Mouse (Mus musculus): Measurements from ENCODE around the gene Gadd45gip1. TPM values are rescaled to one million over a fixed set of nuclear protein-coding genes. Genes with fewer than 3 reads are reported as not detected.

Gene Gadd45gip1
- polyA plus RNA-seq, 1 experiment, result 24.2 TPM

GRCm38 (mm10) chr8:84838513-84838912, 7.2 kb downstream of the Gadd45gip1 start:
- H3K36me3 ChIP-seq (ENCODE audit: control insufficient read depth, insufficient read depth, low read length), result peaks cover 10% of the 10 kb centered on the region
- TF ChIP-seq CTCF (conservative IDR thresholded peaks at IDR 0.05; ENCODE audit: insufficient read depth, insufficient read length, low read depth, low read length) (no peak), POLR2A (IDR thresholded peaks at IDR 0.05; ENCODE audit: low read depth, low read length) (no peak)
- DNase-seq, result no peak
- H3K27ac ChIP-seq (ENCODE audit: insufficient read depth, low read depth, low read length), result no peak overlapping the region
- WGBS, result 84% methylated on average over 5 of the region's 5 CpGs
- H3K27me3 ChIP-seq (replicated peaks; ENCODE audit: control insufficient read depth, insufficient read depth, low read length), result no peaks in the 10 kb centered on the region
- peaks cover under 1% of the 10 kb centered on the region; the same call in 1 of the 2 replicates for H3K4me1 ChIP-seq (ENCODE audit: control insufficient read depth, insufficient read depth, low read length)
- no peak overlapping the region for H3K4me3 ChIP-seq (ENCODE audit: insufficient read depth, low read depth, low read length)

- peaks cover 11% of the 10 kb centered on the region for H3K36me3 ChIP-seq (ENCODE audit: control insufficient read depth, insufficient read depth, low read length)
- H3K4me3 ChIP-seq (ENCODE audit: insufficient read depth, low read depth, low read length), result no peak overlapping the region
- no peaks in the 10 kb centered on the region for H3K27me3 ChIP-seq (replicated peaks; ENCODE audit: control insufficient read depth, insufficient read depth, low read length)
- H3K27ac ChIP-seq (ENCODE audit: insufficient read depth, low read depth, low read length), result no peak overlapping the region
- no peaks in the 10 kb centered on the region; the same call in 1 of the 2 replicates for H3K4me1 ChIP-seq (ENCODE audit: control insufficient read depth, insufficient read depth, low read length)
- WGBS, result 74% methylated on average over 2 of the region's 2 CpGs
- TF ChIP-seq CTCF (conservative IDR thresholded peaks at IDR 0.05; ENCODE audit: insufficient read depth, insufficient read length, low read depth, low read length) (no peak), POLR2A (IDR thresholded peaks at IDR 0.05; ENCODE audit: low read depth, low read length) (no peak)
- no peak for DNase-seq
Measured at GRCm38 (mm10) chr8:84839411-84839810, 8.1 kb downstream of the Gadd45gip1 start.

GRCm38 (mm10) chr8:84839875-84840247, 8.5 kb downstream of the Gadd45gip1 start:
- Histone ChIP-seq H3K4me1 (ENCODE audit: control insufficient read depth, insufficient read depth, low read length) (peaks cover 4% of the 10 kb centered on the region; the same call in 1 of the 2 replicates), H3K36me3 (ENCODE audit: control insufficient read depth, insufficient read depth, low read length) (peaks cover 11% of the 10 kb centered on the region), H3K27me3 (replicated peaks; ENCODE audit: control insufficient read depth, insufficient read depth, low read length) (no peaks in the 10 kb centered on the region), H3K4me3 (ENCODE audit: insufficient read depth, low read depth, low read length) (peak overlapping the region; percentile 84), H3K27ac (ENCODE audit: insufficient read depth, low read depth, low read length) (no peak overlapping the region)
- TF ChIP-seq CTCF (conservative IDR thresholded peaks at IDR 0.05; ENCODE audit: insufficient read depth, insufficient read length, low read depth, low read length), result no peak
- no peak for TF ChIP-seq POLR2A (IDR thresholded peaks at IDR 0.05; ENCODE audit: low read depth, low read length)
- WGBS, result under 1% methylated on average over 7 of the region's 7 CpGs
- no peak for DNase-seq

GRCm38 (mm10) chr8:84840248-84840999, 9.1 kb downstream of the Gadd45gip1 start, which contains the start of gene Rad23a:
TSS of gene Rad23a (minus strand) at chr8:84840665.
- no peak within 1 kb of the TSS for H3K27ac ChIP-seq (ENCODE audit: insufficient read depth, low read depth, low read length)
- no peaks in the 10 kb centered on the region for H3K27me3 ChIP-seq (replicated peaks; ENCODE audit: control insufficient read depth, insufficient read depth, low read length)
- peak; percentile 95 for DNase-seq
- peak within 1 kb of the TSS; percentile 84 for H3K4me3 ChIP-seq (ENCODE audit: insufficient read depth, low read depth, low read length)
- peaks cover 13% of the 10 kb centered on the region for H3K36me3 ChIP-seq (ENCODE audit: control insufficient read depth, insufficient read depth, low read length)
- 1% methylated on average over 55 of the region's 55 CpGs for WGBS
- H3K4me1 ChIP-seq (ENCODE audit: control insufficient read depth, insufficient read depth, low read length), result peaks cover 5% of the 10 kb centered on the region; the same call in 1 of the 2 replicates
- peak; percentile 61 for TF ChIP-seq POLR2A (IDR thresholded peaks at IDR 0.05; ENCODE audit: low read depth, low read length)
- TF ChIP-seq CTCF (conservative IDR thresholded peaks at IDR 0.05; ENCODE audit: insufficient read depth, insufficient read length, low read depth, low read length), result no peak

- Histone ChIP-seq H3K27ac (ENCODE audit: insufficient read depth, low read depth, low read length) (no peak overlapping the region), H3K4me3 (ENCODE audit: insufficient read depth, low read depth, low read length) (no peak overlapping the region), H3K4me1 (ENCODE audit: control insufficient read depth, insufficient read depth, low read length) (peaks cover 5% of the 10 kb centered on the region; the same call in 1 of the 2 replicates), H3K36me3 (ENCODE audit: control insufficient read depth, insufficient read depth, low read length) (peaks cover 13% of the 10 kb centered on the region), H3K27me3 (replicated peaks; ENCODE audit: control insufficient read depth, insufficient read depth, low read length) (no peaks in the 10 kb centered on the region)
- no peak for DNase-seq
- 75% methylated on average over 1 of the region's 1 CpGs for WGBS
- TF ChIP-seq CTCF (conservative IDR thresholded peaks at IDR 0.05; ENCODE audit: insufficient read depth, insufficient read length, low read depth, low read length), result no peak
- TF ChIP-seq POLR2A (IDR thresholded peaks at IDR 0.05; ENCODE audit: low read depth, low read length), result no peak
Measured at GRCm38 (mm10) chr8:84841514-84841913, 10.2 kb downstream of the Gadd45gip1 start.

DNA sequence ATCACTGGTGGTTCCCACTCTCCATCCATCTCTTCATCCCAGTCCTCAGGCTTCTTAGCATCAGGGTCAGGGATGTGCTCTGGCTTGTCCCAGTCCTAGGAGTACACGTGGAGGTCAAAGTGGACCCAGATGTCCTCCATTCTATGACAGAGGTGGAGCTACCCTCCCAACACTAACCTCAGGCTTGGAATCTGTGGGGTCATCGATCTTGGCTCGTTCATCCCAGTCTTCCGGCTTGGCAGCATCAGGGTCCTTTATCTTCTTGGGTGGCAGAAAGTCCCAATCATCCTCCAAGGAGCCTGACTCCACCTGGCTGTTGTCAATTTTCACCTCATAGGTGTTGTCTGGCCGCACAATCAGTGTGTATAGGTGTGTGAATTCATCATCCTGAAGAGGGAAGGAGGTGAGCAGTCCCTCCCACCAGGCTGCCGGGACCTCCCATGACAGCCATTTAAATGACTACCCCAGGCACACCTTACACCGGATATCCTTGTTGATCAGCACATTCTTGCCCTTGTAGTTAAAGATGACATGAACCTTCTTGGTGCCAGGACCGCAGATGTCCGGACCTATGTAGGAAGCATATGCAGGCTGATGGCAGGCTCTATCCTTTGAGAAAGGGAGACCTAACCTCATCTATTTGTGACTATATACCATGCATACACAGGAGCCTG, 13.2 kb downstream of the Gadd45gip1 start:
- Histone ChIP-seq H3K4me3 (ENCODE audit: insufficient read depth, low read depth, low read length) (no peak overlapping the region; the same call in 1 of the 2 replicates), H3K27ac (ENCODE audit: insufficient read depth, low read depth, low read length) (no peak overlapping the region)

More for the DNA sequence above, 13.2 kb downstream of the Gadd45gip1 start:
- H3K27me3 ChIP-seq (replicated peaks; ENCODE audit: control insufficient read depth, insufficient read depth, low read length), result no peaks in the 10 kb centered on the region
- 54% methylated on average over 9 of the region's 9 CpGs for WGBS
- H3K4me1 ChIP-seq (ENCODE audit: control insufficient read depth, insufficient read depth, low read length), result peaks cover 11% of the 10 kb centered on the region
- TF ChIP-seq POLR2A (IDR thresholded peaks at IDR 0.05; ENCODE audit: low read depth, low read length) (no peak), CTCF (conservative IDR thresholded peaks at IDR 0.05; ENCODE audit: insufficient read depth, insufficient read length, low read depth, low read length) (no peak)
- DNase-seq, result no peak
- peaks cover 11% of the 10 kb centered on the region for H3K36me3 ChIP-seq (ENCODE audit: control insufficient read depth, insufficient read depth, low read length)
